Mouse (Mus musculus): ENCODE data around the gene Pdlim7. TPM values are rescaled to one million over a fixed set of nuclear protein-coding genes. Genes with fewer than 3 reads are reported as not detected.

Pdlim7 gene
- polyA plus RNA-seq, 1 experiment from 2014 or later = 187 TPM

DNA sequence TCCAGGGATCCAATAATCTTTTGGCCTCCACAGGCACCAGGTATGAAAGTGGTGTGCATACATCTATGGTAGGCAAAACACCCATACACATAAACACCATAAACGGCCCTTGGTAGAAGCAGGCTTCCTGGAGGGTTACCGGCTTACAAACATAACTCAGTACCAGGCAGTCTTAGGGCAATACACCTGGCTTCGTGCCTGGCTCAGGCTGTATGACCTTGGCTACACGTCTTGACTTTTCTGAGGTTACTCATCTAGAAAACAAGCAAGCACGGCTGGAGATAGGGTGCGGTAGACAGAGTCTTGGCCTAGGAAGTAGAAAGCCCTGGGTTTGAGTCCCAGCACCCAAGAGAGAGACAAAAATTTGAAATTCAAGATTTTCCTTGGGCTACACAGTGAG lies 16.8 kb downstream of the Pdlim7 start:
- H3K4me1 ChIP-seq (replicated peaks) = peaks cover 15% of the 10 kb centered on the region
- H3K9me3 ChIP-seq = no peaks in the 10 kb centered on the region
- no peak overlapping the region for H3K9ac ChIP-seq
- H3K36me3 ChIP-seq = no peaks in the 10 kb centered on the region; the same call in 1 of the 2 replicates
- no peak overlapping the region for H3K4me3 ChIP-seq (replicated peaks)
- no peak for ATAC-seq
- H3K4me2 ChIP-seq (replicated peaks) = no peak overlapping the region
- H3K27me3 ChIP-seq (replicated peaks) = no peaks in the 10 kb centered on the region; the same call in 1 of the 2 replicates
- no peak overlapping the region for H3K27ac ChIP-seq
- 78% methylated on average over 6 of the region's 6 CpGs for WGBS

DNA sequence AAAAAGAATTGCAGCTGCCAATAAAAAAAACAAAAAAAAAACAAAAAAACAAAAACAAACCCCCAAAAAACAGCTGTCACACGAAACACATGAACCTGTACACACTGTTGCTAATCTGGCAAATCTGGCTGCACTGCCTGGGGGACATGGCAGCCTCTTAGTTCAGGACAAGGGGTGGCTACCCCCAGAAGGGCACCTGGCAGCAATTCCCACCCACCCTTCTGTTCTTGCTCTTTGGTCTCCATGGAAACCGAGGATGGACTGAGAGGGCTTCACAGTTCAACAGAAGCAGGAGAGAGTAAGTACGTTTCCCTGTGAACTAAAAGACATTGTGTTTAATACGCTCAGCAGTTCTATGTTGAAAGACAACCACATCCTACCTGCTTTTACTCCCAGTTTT lies 17.8 kb downstream of the Pdlim7 start:
- Histone ChIP-seq H3K4me2 (replicated peaks) (no peak overlapping the region; the same call in 1 of the 2 replicates), H3K4me3 (replicated peaks) (no peak overlapping the region)

DNA sequence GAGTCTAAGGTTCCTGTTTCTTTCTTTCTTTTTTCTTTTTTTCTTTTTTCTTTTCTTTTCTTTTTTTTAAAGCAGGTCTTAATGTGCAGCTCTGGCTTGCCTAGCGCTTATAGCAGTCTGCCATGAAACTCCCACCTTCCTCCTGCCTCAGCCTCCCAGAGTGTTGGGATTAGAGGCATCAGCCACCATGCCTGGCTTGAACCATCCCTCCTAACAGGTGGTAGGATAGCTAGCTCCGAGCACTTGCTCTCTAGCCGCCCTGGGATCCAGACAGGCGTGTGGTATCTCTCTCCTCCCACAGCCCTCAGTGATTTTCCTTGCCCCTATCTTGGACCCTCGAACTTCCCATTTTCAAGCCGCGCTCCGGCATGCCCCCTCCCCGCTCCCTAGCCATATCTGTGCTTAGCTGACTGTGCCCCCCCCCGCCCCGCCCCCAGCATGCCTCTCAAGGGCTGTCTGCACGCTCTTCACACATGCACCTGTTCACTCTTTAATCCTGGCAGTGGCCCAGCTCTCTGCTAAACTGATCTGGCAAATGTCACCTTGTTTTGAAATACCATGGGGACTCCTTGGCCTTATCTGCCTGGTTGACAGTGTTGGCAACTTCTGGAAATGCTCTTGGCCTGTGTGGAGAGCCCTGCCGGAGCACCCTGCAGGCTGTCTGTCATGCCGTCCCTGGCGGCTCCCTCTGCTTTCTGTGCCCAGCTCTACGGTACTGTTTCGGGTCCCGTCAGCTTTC lies 18.4 kb downstream of the Pdlim7 start:
- WGBS = 18% methylated on average over 18 of the region's 18 CpGs
- no peaks in the 10 kb centered on the region; the same call in 1 of the 2 replicates for H3K36me3 ChIP-seq
- H3K27ac ChIP-seq = no peak overlapping the region
- H3K4me1 ChIP-seq (replicated peaks) = peaks cover 15% of the 10 kb centered on the region
- H3K9ac ChIP-seq = no peak overlapping the region
- H3K9me3 ChIP-seq = no peaks in the 10 kb centered on the region
- peak; percentile 56 for ATAC-seq
- no peaks in the 10 kb centered on the region; the same call in 1 of the 2 replicates for H3K27me3 ChIP-seq (replicated peaks)
- no peak overlapping the region for H3K4me3 ChIP-seq (replicated peaks)
- H3K4me2 ChIP-seq (replicated peaks) = 0 out of 2 replicates have a peak overlapping the region, but pooled peaks have one; percentile 3

More for the DNA sequence above, 17.8 kb downstream of the Pdlim7 start:
- Histone ChIP-seq H3K27me3 (replicated peaks) (no peaks in the 10 kb centered on the region; the same call in 1 of the 2 replicates), H3K4me1 (replicated peaks) (peaks cover 15% of the 10 kb centered on the region), H3K9ac (no peak overlapping the region), H3K27ac (no peak overlapping the region), H3K36me3 (no peaks in the 10 kb centered on the region; the same call in 1 of the 2 replicates), H3K9me3 (no peaks in the 10 kb centered on the region)
- 46% methylated on average over 4 of the region's 4 CpGs for WGBS
- no peak for ATAC-seq

DNA sequence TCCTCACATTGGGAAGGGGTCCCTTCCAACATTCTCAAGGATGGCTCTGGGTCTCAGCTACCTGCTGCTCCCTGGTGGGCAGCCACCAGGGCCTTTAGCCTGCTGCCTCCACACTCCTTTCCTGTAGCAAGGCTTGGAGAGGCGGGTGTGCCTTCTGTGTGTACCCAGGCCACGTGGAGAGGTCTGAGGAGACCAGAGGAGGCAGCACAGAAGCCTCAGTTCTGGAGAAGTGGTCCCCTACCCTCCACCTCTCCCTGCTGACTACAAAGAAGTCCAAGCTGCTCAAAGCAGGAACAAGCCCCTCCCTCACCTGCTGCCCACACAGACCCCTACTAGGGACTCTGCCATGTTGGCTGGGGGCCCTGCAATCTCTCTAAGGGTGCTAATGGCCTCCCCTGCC lies 19.2 kb downstream of the Pdlim7 start:
- no peaks in the 10 kb centered on the region for H3K36me3 ChIP-seq
- no peak overlapping the region for H3K27ac ChIP-seq
- H3K9ac ChIP-seq = no peak overlapping the region
- 29% methylated on average over 2 of the region's 2 CpGs for WGBS
- peaks cover 15% of the 10 kb centered on the region for H3K4me1 ChIP-seq (replicated peaks)
- no peak overlapping the region for H3K4me3 ChIP-seq (replicated peaks)
- H3K4me2 ChIP-seq (replicated peaks) = no peak overlapping the region
- ATAC-seq = no peak
- H3K9me3 ChIP-seq = no peaks in the 10 kb centered on the region
- H3K27me3 ChIP-seq (replicated peaks) = no peaks in the 10 kb centered on the region; the same call in 1 of the 2 replicates

DNA sequence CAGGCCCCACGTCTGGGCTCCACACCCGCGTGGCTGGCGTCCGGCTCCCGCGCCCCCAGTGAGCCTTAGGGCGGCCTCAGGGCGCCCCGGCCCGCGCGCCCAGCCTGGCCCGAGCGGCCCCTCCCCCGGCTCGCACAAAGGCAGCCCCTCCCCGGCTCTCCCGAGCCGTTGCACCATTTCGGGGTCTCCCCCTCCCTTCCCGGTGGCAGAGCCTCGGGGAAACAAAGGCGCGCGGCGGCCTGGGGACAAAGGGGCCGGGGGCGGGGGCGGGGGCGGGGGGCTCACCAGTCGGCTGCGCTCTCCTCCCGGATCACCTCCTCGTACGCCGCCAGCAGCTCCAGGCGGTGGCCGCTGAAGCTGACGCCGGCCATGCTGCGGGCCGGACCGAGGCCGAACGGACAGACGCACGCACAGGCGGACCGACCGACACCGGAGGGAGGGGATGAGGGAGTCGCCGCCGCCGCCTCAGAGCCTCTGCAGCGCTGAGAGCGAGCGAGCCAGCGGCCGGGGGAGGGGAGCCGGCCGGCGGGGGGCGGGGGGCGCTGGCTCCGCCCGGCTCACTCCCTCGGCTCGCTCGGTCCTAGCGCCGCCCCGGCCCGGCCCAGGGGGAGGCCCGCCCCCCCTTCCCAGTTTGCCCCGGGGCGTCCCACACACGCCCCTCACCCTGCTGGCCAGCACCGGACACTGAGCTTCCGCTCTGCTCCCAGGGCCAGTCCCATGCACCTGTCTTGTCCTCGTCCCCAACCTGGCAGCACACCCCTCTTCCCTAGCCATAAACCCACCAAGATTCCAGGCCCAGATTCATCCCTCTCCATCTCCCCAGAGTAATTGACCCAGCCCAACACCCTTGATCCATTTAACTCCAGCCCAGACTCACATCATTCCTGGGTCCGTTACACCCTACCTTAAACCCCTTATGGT lies 25.6 kb downstream of the Pdlim7 start, which contains the start of gene Dbn1:
TSS of gene Dbn1 (minus strand) at position 534 of the 921 bp plus-strand sequence.
- H3K9ac ChIP-seq = peak within 1 kb of the TSS; percentile 96
- H3K4me3 ChIP-seq (replicated peaks) = peak within 1 kb of the TSS; percentile 73
- H3K4me1 ChIP-seq (replicated peaks) = peaks cover 51% of the 10 kb centered on the region
- 1% methylated on average over 75 of the region's 83 CpGs for whole genome bisulfite sequencing
- H3K27me3 ChIP-seq (replicated peaks) = no peaks in the 10 kb centered on the region
- H3K36me3 ChIP-seq = no peaks in the 10 kb centered on the region
- peak within 1 kb of the TSS; percentile 82 for H3K4me2 ChIP-seq (replicated peaks)
- ATAC-seq = peak; percentile 86
- no peaks in the 10 kb centered on the region for H3K9me3 ChIP-seq
- H3K27ac ChIP-seq = peak within 1 kb of the TSS; percentile 83

DNA sequence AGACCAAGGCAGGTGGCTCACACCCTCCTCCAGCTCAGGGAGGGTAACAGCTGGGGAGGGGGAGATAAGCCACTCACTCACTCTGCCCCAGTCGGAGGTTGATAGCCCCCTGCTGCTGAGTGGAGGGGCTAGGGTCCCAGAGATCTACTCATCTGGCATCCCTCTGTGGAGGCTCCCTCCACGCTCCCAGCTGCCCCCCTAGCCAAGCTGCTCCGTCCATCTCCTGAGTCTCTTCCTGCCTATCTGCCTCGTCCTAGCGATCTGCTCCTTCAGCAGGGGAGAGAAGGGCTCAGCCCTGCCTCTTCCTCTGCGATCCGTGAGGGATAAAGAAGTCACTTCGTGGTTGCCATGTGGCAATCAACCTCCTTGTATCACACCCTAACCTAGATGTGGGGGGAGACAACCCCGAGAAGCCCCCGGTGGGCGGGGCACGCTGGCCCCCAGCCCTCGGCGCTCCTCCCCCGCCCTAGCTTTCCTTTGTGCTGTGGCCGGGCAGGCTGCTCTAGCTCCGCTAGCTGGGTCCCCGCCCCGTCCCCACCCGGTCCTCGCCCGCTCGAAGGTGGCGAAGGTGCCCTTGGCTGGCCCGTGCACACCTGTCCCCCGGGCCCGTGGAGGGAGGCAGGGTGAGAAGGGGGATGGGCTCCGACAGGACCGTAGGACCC lies 26.4 kb downstream of the Pdlim7 start:
- Histone ChIP-seq H3K27me3 (replicated peaks) (no peaks in the 10 kb centered on the region), H3K27ac (peak overlapping the region; percentile 83), H3K4me3 (replicated peaks) (peak overlapping the region; percentile 73), H3K9me3 (no peaks in the 10 kb centered on the region), H3K36me3 (0 out of 2 replicates have a peak, but pooled peaks cover 2% of the 10 kb centered on the region), H3K9ac (peak overlapping the region; percentile 96), H3K4me1 (replicated peaks) (peaks cover 57% of the 10 kb centered on the region), H3K4me2 (replicated peaks) (peak overlapping the region; percentile 82)
- under 1% methylated on average over 21 of the region's 29 CpGs for WGBS
- ATAC-seq = peak; percentile 66

DNA sequence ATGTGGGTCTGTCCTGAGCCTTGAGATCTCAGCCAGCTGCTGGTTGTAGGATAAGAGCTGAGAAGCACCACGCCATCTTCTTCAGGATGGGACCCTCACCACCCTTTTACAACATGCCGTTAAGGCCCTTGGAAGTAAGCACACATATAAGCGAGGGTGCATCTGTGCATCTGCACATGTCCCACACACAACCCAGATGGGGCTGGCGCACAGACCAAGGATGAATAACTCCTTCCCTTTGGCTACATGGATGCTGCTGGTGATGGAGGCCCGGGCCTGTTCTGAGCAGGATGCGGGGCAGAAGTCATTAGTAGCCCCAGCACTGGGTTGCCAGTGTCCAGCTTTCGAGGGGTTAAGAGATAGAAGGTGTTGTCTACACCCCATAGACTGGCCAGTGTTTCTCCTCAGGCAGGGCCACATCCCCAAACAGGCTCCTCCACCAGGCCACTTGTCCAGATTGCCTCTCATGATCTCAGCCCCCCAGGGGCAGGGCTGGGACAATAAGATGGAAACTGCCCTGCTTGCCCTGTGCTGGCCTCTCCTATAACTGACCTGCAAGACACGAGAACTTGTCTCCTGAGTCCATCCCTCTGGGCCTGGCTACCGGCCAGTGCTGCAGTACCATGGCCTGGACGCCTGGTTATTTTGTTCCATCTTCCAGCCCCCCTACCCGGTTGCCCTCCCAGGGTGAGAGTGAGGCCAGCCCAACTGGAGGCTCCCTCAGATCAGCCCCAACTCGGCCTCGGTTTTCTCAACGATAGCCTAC lies 27.3 kb downstream of the Pdlim7 start:
- no peak for ATAC-seq
- Histone ChIP-seq H3K4me1 (replicated peaks) (peaks cover 57% of the 10 kb centered on the region), H3K9me3 (no peaks in the 10 kb centered on the region), H3K9ac (peak overlapping the region; percentile 96), H3K4me2 (replicated peaks) (peak overlapping the region; percentile 82), H3K27ac (peak overlapping the region; percentile 83; the same call in 1 of the 2 replicates), H3K27me3 (replicated peaks) (no peaks in the 10 kb centered on the region), H3K36me3 (0 out of 2 replicates have a peak, but pooled peaks cover 6% of the 10 kb centered on the region), H3K4me3 (replicated peaks) (peak overlapping the region; percentile 73)
- 41% methylated on average over 14 of the region's 14 CpGs for WGBS

DNA sequence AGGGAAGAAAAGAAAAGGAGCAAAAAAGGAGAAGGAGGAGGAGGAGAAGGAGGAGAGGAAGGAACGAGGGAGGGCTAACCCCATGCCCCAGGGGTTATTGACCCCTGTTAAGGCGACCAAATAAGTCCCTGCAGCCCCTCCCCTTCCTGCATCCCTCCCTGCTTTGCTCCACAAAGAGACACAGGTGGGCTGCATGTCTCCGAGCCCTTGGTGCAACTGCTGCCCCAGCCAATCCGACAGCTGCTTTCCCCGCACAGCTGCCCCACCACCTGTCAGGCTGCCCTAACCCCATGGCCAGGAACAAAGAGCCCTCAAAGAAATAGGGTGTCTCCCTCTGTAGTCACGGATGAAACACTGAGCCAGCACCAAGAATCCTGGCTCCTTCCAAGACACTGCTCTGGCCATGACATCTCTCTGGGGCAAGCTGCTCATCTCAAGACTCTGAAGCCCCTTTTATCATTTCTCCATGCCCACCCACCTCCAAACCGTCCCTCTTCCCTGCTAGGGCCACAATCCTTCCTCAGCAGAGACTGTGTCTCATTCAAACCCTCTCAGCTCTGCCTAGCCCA lies 28.9 kb downstream of the Pdlim7 start:
- no peak overlapping the region for H3K27ac ChIP-seq
- 48% methylated on average over 7 of the region's 7 CpGs for WGBS
- H3K4me3 ChIP-seq (replicated peaks) = no peak overlapping the region
- no peaks in the 10 kb centered on the region for H3K27me3 ChIP-seq (replicated peaks)
- H3K36me3 ChIP-seq = 0 out of 2 replicates have a peak, but pooled peaks cover 9% of the 10 kb centered on the region
- peaks cover 57% of the 10 kb centered on the region for H3K4me1 ChIP-seq (replicated peaks)
- no peaks in the 10 kb centered on the region for H3K9me3 ChIP-seq
- peak overlapping the region; percentile 82 for H3K4me2 ChIP-seq (replicated peaks)
- no peak for ATAC-seq
- H3K9ac ChIP-seq = no peak overlapping the region

DNA sequence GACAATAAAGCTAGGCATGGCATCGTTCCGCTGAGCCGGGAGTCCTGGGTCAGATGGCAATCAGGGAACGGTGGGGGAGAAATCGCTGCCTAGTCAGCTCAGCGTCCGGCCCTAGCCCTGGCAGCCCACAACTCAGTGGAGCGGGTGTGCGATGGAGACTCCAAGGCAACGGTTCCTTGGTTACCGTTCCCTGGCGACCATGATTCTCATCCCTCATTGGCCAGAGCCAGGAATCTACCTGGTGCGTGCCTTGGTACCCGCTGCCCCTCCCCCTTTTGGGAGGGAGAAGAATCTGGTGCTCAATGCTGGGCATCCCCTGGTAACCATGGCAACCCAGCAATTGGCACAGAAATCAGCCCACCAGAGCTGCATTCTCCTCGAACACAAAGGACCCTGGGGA lies 29.9 kb downstream of the Pdlim7 start:
- ATAC-seq = no peak
- WGBS = 47% methylated on average over 15 of the region's 15 CpGs
- H3K4me2 ChIP-seq (replicated peaks) = peak overlapping the region; percentile 34
- H3K4me3 ChIP-seq (replicated peaks) = no peak overlapping the region
- H3K9me3 ChIP-seq = no peaks in the 10 kb centered on the region
- H3K36me3 ChIP-seq = 0 out of 2 replicates have a peak, but pooled peaks cover 9% of the 10 kb centered on the region
- no peak overlapping the region for H3K9ac ChIP-seq
- H3K27ac ChIP-seq = peak overlapping the region; percentile 60
- peaks cover 57% of the 10 kb centered on the region for H3K4me1 ChIP-seq (replicated peaks)
- H3K27me3 ChIP-seq (replicated peaks) = no peaks in the 10 kb centered on the region

DNA sequence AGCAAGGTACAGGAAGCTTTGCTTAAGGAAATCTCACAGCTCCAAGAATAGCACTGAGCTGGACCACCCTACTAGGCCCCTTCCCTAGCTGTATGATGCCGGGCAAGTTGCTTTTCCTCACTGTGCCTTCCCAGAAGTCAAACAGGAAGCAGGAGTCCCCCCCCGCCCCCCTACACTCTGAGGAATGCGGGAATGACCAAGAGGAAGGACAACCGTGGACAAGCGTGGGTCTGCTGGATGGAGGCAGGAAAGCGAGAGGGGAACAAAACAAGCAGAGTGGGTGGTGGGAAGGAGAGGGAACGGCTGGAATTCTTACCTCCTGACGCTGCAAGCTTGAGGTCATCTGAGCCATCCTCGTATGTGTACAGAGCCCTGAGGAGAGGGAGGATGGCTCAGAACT lies 30.4 kb downstream of the Pdlim7 start:
- no peak overlapping the region for H3K9ac ChIP-seq
- H3K4me1 ChIP-seq (replicated peaks) = peaks cover 53% of the 10 kb centered on the region
- H3K27ac ChIP-seq = peak overlapping the region; percentile 60
- ATAC-seq = no peak
- H3K36me3 ChIP-seq = peaks cover 10% of the 10 kb centered on the region; the same call in 1 of the 2 replicates
- H3K4me2 ChIP-seq (replicated peaks) = peak overlapping the region; percentile 34
- H3K27me3 ChIP-seq (replicated peaks) = no peaks in the 10 kb centered on the region
- no peaks in the 10 kb centered on the region for H3K9me3 ChIP-seq
- no peak overlapping the region for H3K4me3 ChIP-seq (replicated peaks)
- WGBS = 32% methylated on average over 9 of the region's 9 CpGs

DNA sequence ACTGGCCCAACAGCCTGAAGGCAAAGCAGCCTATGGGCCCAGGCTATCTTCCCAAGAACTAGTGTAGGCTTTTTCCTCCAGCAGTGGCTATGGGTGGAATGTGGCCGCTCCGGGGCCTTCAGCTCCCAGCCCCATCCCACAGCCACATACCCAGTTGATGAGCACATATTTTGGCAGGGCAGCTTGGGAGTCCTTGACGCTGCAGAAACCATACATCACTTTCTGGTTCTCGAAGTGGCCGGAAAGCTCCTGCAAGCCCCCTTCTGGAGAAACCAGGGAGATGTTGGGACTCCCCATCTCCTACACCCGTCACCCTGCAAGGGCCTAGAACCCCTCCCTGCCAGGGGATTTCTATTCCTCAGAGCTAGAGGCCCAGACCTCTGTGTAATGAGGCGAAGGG lies 30.9 kb downstream of the Pdlim7 start:
- 61% methylated on average over 7 of the region's 7 CpGs for WGBS
- Histone ChIP-seq H3K27me3 (replicated peaks) (no peaks in the 10 kb centered on the region), H3K4me3 (replicated peaks) (no peak overlapping the region), H3K4me2 (replicated peaks) (peak overlapping the region; percentile 34), H3K9ac (peak overlapping the region; percentile 8; the same call in 1 of the 2 replicates), H3K4me1 (replicated peaks) (peaks cover 51% of the 10 kb centered on the region), H3K36me3 (peaks cover 12% of the 10 kb centered on the region; the same call in 1 of the 2 replicates), H3K27ac (peak overlapping the region; percentile 60), H3K9me3 (no peaks in the 10 kb centered on the region)
- peak; percentile 27; the same call in 1 of the 2 replicates for ATAC-seq

All from intestine, embryonic 15.5 days (tissue).